Mouse (Mus musculus) hematopoietic multipotent progenitor cell, adult 10-12 weeks (in vitro differentiated cells): ENCODE results near the gene Serf2. TPM values are rescaled to one million over a fixed set of nuclear protein-coding genes. Genes with fewer than 3 reads are reported as not detected.

ENCODE experiments used
- polyA plus RNA-seq: library from polyadenylated mRNA; stranded (reverse); fragments of >175 nt; gene quantifications from 2 replicates; pipeline ENCODE4 v1.2.3, GENCODE M21; 2012; ENCODE audit warnings: low replicate concordance

Serf2 gene
- 199 and 329 TPM in 2 replicates for polyA plus RNA-seq

DNA sequence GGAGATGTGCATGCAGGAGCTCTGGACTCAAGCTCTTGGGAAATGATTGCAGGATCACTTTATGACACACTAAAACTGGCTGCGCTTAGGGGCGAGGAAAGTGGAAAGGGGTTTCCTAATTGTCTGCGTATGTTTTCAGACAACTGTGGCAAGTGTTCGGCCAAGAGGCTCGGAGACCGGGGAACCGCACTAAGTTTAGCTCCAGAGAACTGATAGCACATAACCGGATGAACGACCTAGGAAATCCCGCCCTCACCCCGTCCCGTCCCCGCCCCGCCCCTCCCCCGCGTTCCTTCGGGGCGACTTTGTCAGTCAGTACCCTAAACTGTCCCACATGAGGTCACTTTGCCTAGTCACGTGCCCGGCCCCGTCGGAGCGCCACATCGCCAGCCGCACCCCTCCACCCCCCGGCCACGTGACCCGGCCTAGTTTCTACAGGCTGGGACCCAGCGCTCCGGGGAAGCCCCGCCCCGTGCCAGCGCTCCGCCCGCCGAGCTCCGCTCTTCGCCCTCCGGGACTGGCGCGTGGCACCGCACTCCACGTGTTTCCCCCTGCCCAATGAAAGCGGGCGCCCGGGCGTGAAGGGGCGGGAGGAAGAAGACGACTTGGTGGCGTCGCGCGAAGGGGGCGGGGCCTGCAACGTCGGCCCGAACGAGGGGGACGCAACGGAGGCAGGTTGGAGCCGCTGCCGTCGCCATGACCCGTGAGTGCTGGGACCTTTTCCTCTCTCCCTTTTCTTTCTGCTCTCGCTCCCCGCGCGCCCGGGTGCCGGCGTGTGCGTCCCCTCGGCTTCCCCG, at the start of gene Serf2:
TSS of gene Serf2 (plus strand) at position 457 of the 797 bp plus-strand sequence.

DNA sequence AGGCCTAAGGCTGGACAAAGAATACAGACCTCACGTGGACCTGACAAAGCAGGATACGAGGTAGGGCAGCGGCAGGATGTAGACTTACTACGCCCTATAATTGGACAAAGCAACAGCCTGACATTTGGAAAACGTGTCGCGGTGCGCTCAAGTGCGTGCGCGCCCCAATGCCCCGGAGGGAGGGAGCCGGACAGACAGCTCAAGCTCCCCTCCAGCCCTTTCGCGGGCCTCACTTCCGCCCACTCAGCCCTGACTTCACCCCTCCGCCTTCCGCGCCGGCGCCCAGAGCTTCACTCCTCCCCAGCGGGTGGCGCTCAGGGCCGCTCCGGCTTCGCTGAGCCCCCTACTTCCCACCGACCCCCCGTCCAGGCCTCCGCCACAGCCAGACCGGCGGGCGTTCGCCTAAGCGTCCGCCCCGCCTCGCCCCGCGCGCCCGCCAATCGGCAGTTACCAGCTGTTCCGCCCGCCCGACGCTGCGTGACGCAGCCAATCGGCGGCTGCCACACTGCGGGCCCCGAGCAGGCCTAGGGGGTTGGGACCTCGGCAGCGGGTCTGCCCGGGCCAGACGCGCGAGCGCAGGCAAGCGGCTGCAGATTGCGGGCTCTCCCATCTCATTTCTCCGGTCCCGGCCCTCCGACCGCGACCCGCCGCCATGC, 35.5 kb upstream of the Serf2 start, which contains the start of the genes Pdia3 and Catsper2:
TSS of gene Pdia3 (plus strand) at position 389 of the 656 bp plus-strand sequence.
TSS of gene Catsper2 (minus strand) at position 406 of the 656 bp plus-strand sequence.

DNA sequence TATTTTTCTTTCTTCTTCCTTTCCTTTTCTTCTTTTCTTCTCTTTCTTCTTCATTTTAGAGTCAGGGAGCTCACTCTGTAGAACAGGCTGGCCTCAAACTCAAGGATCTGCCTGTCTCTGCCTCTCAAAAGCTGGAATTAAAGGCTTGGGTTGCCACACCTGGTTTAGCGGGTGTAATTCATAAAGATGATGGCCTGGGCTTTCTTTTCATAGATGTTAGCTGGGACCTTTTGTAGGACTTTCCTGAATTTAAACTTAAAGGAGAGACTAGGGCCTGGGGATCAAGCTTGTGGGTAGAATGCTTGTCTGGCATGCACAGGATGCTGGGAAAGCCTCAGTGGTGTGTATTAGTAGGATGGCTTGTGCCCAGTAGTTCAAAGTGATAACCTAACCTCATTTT, 4.8 kb upstream of the Serf2 start, which contains the start of gene Ell3:
TSS of gene Ell3 (minus strand) at position 101 of the 400 bp plus-strand sequence.

DNA sequence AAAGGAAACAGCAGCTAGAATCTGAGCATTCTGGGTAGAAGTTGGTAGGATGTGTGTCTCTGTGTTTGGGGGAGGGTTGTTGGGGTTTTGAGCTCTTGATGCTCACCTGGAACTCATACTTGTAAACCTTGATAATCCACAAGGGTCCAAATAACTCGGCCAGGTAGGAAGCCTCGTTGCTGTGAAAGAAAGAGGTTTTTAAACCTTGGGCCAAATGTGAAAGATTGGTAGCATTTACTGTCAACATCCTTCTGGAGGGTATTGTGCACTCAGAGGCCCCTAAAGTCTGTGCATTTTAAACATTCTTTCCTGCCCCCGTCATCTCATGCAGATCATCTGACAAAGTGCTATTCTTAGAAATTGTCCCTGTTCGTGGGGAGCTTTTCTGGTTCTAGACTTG, 4.0 kb downstream of the Serf2 start, which contains the start of gene Hypk:
TSS of gene Hypk (plus strand) at position 301 of the 400 bp plus-strand sequence.

DNA sequence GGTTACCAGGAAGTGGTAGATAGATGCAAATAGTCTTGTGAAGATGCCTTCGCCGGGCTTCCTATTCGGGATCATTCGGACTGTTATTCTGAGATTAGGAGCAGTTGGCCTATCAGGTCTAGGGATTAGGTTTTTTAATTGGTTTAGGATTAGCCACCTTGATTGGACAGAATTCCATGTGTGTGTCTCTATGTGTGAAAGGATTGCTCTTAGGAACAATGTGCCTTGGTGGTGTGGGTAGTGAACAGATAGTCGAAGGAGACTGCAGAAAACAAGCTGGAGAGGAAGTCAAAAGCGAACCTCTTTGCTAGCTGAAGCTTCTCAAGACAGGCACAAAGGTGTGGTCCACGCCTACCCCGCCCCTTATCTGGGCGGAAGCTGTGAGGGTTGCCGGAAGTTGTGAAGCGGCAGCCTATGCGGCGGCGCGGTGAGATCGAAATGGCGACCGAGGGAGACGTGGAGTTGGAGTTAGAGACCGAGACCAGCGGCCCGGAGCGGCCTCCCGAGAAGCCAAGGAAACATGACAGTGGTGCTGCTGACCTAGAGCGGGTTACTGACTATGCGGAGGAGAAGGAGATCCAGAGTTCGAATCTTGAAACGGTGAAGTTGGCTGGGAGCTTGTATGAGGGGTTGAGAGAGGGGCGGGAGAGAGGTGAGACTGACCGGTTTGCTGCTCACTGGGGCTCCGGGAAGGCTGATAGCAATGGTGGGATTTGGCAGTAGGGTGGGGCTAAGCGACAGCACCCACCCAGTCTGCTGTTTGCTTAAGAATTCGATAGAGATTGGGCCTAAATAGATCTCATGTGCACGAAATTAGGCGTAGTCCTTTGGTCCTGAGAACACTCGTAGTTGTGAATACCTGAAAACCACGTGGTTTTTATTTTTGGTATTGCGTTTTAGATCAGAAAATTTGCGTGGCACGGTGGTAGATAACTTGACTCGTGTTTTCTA, 8.0 kb downstream of the Serf2 start, which contains the start of gene Serinc4:
TSS of gene Serinc4 (minus strand) at position 90 of the 951 bp plus-strand sequence.

DNA sequence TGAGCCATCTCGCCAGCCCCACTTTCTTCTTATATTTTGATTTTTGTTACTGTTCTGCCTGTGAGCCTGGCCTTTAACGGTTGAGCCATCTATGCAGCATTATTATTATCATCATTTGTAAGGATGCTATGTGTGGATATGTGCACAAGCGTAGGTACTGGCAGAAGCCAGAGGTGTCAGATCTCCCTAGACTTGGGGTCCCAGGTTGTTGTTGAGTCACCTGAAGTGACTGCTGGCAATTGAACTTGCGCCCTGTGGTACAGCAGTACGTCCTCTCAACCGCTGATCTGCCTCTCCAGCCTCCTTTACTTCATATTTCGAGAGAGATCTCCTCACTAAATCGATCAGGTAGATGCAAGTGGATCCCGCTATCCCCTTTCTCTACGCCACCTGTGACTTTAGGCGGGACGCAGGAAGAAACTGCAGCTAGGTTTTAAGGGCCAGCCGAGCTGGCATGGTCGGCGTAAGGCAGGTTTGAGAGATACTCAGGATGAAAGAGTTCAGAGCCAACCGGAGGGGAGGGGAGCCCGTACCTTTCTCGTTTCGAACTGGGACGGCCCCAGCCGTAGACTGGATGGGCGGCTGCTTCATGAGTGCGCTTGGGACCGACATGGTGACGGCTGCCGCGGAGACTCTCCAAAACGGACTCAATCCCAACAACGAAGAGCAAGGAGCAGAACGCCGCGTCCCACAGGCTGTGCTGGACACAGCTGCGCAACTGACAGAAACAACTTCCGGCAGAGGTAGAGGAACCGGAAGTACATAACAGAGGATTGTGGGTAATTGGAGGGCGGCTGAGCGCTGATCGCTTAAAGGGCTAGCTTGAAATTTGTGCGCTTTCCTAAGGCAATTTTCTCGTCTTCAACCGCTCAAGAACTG, 24.5 kb downstream of the Serf2 start, which contains the start of gene Mfap1b:
TSS of gene Mfap1b (minus strand) at position 767 of the 879 bp plus-strand sequence.

DNA sequence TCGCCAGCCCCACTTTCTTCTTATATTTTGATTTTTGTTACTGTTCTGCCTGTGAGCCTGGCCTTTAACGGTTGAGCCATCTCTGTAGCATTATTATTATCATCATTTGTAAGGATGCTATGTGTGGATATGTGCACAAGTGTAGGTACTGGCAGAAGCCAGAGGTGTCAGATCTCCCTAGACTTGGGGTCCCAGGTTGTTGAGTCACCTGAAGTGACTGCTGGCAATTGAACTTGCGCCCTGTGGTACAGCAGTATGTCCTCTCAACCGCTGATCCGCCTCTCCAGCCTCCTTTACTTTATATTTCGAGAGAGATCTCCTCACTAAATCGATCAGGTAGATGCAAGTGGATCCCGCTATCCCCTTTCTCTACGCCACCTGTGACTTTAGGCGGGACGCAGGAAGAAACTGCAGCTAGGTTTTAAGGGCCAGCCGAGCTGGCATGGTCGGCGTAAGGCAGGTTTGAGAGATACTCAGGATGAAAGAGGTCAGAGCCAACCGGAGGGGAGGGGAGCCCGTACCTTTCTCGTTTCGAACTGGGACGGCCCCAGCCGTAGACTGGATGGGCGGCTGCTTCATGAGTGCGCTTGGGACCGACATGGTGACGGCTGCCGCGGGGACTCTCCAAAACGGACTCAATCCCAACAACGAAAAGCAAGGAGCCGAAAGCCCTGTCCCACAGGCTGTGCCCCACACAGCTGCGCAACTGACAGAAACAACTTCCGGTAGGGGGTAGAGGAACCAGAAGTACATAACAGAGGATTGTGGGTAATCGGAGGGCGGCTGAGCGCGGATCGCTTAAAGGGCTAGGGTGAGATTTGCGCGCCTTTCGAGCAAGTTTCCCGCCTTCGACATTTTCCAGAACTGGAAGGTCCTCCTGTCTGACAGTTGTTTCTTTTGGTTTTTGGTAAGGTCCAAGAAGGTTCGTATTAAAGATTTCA, 57.2 kb downstream of the Serf2 start, which contains the start of the genes Mfap1a and Wdr76:
TSS of gene Mfap1a (minus strand) at position 724 of the 941 bp plus-strand sequence.
TSS of gene Wdr76 (plus strand) at position 782 of the 941 bp plus-strand sequence.

Other genes with a start within 250 kb of the Serf2 start
- 15.1 and 22.2 TPM in 2 replicates for gene Trp53bp1, start 177.8 kb upstream of the Serf2 start, polyA plus RNA-seq
- gene Map1a, start 159.6 kb upstream of the Serf2 start, polyA plus RNA-seq, result 1.4 and 1.8 TPM in 2 replicates
- gene Ppip5k1, start 93.8 kb upstream of the Serf2 start, polyA plus RNA-seq, result 7.0 and 8.7 TPM in 2 replicates
- gene Ckmt1, start 91.5 kb upstream of the Serf2 start, polyA plus RNA-seq, result not detected in 2 replicates
- gene Strc, start 62.0 kb upstream of the Serf2 start, polyA plus RNA-seq, result not detected in 2 replicates
- gene Pdia3, start 35.4 kb upstream of the Serf2 start, polyA plus RNA-seq, result 448 and 1,332 TPM in 2 replicates
- 0.55 and 0.79 TPM in 2 replicates for gene Catsper2, start 35.4 kb upstream of the Serf2 start, polyA plus RNA-seq
- 8.3 and 17.1 TPM in 2 replicates for gene Ell3, start 4.9 kb upstream of the Serf2 start, polyA plus RNA-seq
- 18.0 and 38.8 TPM in 2 replicates for gene Hypk, start 4.1 kb downstream of the Serf2 start, polyA plus RNA-seq
- gene Serinc4, start 7.6 kb downstream of the Serf2 start, polyA plus RNA-seq, result 0.13 and 0.19 TPM in 2 replicates
- 2.3 and 5.5 TPM in 2 replicates for gene Mfap1b, start 24.9 kb downstream of the Serf2 start, polyA plus RNA-seq
- 1.9 and 11.4 TPM in 2 replicates for gene Mfap1a, start 57.5 kb downstream of the Serf2 start, polyA plus RNA-seq
- 0.45 and 0.91 TPM in 2 replicates for gene Wdr76, start 57.5 kb downstream of the Serf2 start, polyA plus RNA-seq